Mouse (Mus musculus): ENCODE data around the gene Ankrd54.

Ankrd54 gene

GRCm38 (mm10) chr15:79062376-79063159 is at the start of gene Ankrd54:
Ankrd54 (minus strand) TSS chr15:79062893.
- DNase-seq (ENCODE audit: inconsistent ontology term) = peak; percentile 99

DNA sequence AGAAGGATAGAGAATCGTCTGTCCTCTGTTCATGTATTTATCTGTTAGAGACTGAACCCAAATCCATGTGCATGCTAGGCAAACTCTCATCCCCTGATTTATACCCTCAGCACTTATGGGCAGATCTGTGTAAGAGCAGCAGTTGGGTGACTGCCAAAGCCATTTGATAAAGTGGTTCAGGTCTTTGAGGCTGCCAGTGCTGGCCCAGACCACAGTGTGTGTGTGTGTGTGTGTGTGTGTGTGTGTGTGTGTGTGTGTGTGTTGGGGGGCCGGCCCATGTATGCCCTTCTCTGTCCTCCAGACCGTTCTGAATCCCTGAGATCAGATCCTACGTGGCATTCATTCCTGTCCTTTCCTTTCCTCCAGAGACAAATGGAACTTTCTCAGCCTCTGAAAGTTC is 49.1 kb upstream of the Ankrd54 start:
- DNase-seq (ENCODE audit: inconsistent ontology term) = no peak

- DNase-seq (ENCODE audit: inconsistent ontology term) = no peak
These were observed 47.8 kb upstream of the Ankrd54 start for GRCm38 (mm10) chr15:79110528-79110927.

GRCm38 (mm10) chr15:79110031-79110430 is 47.3 kb upstream of the Ankrd54 start:
- no peak for DNase-seq (ENCODE audit: inconsistent ontology term)

DNA sequence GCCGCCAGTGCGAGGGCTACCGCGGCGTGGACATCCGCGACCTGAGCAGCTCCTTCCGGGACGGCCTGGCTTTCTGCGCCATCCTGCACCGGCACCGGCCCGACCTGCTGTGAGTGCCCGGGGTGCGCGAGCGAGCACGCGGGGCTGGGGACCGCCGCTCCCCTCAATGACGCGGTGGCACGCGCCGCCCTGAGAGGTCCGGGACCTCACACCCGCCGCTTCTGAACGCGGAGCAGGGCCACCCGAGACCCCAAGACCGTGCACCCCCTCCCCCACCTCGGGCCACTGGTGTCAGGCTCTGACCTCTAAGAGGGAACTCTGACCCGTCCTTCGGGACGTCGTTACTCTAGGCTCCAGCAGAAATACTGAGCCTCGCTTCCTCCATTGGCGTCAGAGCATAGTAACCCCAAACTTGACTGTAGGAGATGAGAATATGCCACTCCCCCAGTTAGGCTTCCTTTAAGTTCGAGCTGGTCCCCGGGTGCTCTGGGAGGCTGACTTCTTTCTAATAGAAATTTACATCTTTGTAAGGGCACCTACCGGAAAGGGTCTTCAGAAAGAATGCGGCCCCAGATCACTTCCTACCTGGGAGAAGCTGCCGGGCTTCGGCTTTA is 46.7 kb upstream of the Ankrd54 start:
- DNase-seq (ENCODE audit: inconsistent ontology term) = no peak

GRCm38 (mm10) chr15:79108421-79109320 is 46.0 kb upstream of the Ankrd54 start, which contains the start of gene Micall1:
Micall1 (plus strand) TSS chr15:79108898.
- DNase-seq (ENCODE audit: inconsistent ontology term) = peak; percentile 82

- DNase-seq (ENCODE audit: inconsistent ontology term) = peak; percentile 61
These were observed 45.3 kb upstream of the Ankrd54 start for GRCm38 (mm10) chr15:79107966-79108365.

- no peak for DNase-seq (ENCODE audit: inconsistent ontology term)
These were observed 43.1 kb upstream of the Ankrd54 start for GRCm38 (mm10) chr15:79105804-79106203.

DNA sequence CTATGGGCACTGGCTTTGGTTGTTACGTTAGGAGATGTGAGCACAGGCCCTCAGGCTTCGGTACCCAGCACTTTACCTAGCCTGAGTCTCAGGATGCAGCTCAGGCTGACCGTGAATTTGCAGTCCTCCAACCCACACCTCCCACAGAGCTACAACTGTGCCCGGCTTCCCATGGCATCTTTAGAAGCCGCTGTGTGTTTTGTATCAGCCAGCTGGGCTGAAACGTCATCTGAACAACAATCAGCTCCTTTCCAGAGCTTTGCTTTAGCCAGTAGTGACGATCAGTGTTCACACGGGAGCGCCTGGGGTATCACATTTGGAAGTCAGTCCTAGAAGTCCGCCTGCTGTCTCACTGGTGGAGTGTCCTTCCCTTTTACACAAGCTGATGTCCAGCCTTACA is 40.6 kb upstream of the Ankrd54 start:
- no peak for DNase-seq (ENCODE audit: inconsistent ontology term)

- DNase-seq (ENCODE audit: inconsistent ontology term) = peak; percentile 56
These were observed 38.8 kb upstream of the Ankrd54 start for GRCm38 (mm10) chr15:79101531-79101930.

DNA sequence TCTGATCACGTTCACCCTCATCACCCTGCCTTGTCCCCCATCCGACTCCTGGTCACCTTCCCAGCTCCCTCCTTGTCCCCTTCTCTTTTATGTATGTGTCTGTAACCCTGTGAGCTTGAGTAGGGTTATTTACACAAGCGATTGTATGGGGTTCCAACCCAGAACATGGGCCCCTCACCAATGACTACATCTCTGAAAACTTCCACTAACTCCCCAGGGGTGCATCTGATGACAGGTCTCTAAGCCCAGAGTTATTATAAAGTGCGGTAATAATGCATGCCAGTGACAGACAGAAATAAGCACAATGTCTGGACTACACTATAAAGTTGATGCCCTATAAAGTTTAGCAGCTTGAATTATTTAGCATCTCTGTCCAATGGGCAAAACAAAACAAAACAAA is 37.7 kb upstream of the Ankrd54 start:
- DNase-seq (ENCODE audit: inconsistent ontology term) = no peak

GRCm38 (mm10) chr15:79099456-79099855 is 36.8 kb upstream of the Ankrd54 start:
- no peak for DNase-seq (ENCODE audit: inconsistent ontology term)

- no peak for DNase-seq (ENCODE audit: inconsistent ontology term)
These were observed 36.2 kb upstream of the Ankrd54 start for GRCm38 (mm10) chr15:79098868-79099267.

GRCm38 (mm10) chr15:79098220-79098619 is 35.5 kb upstream of the Ankrd54 start:
- no peak for DNase-seq (ENCODE audit: inconsistent ontology term)

- peak; percentile 90 for DNase-seq (ENCODE audit: inconsistent ontology term)
These were observed 34.9 kb upstream of the Ankrd54 start for GRCm38 (mm10) chr15:79097611-79098025.

- no peak for DNase-seq (ENCODE audit: inconsistent ontology term)
These were observed 34.4 kb upstream of the Ankrd54 start for GRCm38 (mm10) chr15:79097135-79097534.

DNA sequence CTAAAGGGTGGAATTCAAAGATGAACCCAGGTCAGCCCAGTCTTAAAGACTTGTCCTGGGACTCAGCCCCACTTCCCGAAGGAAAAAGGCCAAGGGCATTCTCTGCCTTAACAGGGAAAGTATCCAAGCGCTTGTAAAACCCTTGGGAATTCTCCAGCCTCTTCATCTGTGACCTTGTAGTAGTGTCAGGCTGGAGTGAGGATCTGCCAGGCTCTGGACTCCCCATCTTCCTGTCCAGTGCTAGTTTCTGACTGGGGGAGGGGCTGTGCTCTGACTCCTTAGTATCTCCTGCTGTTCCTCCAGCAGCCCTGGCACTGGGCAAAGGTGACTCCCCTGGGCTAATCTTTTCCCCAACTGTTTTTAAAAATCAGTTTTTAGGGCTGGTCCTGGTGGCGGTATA is 33.9 kb upstream of the Ankrd54 start:
- no peak for DNase-seq (ENCODE audit: inconsistent ontology term)

DNA sequence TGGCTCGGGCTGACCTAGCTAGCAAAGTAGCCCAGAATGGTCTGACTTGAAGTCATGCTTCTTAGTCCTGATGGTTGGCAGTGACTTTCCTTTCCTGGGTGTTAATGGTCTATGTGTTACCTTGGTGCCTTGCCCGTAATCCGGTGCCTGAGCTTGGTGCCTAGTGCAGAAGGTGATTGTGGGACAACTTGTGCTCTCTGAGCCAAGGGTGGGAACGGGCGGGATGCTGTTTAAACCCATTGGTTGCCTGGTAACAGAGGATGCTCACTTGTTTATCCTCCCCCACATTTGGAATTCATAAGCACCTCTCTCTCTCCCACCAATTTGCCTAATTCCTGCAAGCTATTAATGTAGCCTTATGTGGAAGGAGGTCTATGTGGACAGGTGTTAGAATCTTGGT is 32.8 kb upstream of the Ankrd54 start:
- no peak for DNase-seq (ENCODE audit: inconsistent ontology term)

- DNase-seq (ENCODE audit: inconsistent ontology term) = peak; percentile 39
These were observed 30.6 kb upstream of the Ankrd54 start for GRCm38 (mm10) chr15:79093083-79093839.

DNA sequence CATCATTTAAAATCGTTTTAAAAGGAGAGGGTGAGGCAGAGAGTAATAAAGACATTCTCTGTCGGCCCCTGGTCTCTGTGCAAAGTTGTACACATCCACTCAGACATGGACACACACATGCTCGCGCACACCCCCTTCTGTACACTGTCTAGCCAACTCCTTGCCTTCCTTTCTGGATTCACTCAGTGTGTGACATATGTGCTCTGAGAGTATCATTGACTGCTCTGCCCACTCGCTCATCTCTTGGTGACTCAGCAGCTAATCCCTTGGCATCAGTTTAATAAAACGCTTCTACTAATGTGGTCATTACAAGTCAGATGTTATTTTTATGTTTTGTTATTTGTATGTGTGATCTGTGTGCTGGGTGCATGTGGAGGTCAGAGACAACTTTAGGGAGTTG is 29.6 kb upstream of the Ankrd54 start:
- no peak for DNase-seq (ENCODE audit: inconsistent ontology term)

DNA sequence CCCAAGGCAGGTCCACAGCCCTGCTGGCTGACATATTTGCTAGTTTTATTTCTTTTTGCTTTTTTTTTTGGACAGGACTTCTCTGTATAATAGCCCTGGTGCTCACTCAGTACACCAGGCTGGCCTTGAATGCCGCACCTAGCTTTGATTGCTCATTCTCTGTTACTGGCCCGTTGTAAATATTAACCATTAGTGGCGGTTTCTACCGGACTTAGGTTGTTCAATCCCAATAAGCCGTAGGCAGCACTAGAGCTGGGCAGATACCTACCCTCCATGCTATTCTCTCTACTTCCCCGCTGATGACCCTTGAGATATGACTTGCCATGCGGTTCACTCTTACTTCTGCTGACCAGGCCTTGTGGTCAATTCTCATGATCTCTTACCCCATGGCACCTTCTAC is 16.9 kb upstream of the Ankrd54 start:
- no peak for DNase-seq (ENCODE audit: inconsistent ontology term)

Data from Muller cell, postnatal 12 days (primary cell).